Mouse (Mus musculus): ENCODE data around the gene Cers6. TPM values are rescaled to one million over a fixed set of nuclear protein-coding genes. Genes with fewer than 3 reads are reported as not detected.

Cers6 gene
- polyA plus RNA-seq, 1 experiment from 2014 or later = 36.7 TPM

DNA sequence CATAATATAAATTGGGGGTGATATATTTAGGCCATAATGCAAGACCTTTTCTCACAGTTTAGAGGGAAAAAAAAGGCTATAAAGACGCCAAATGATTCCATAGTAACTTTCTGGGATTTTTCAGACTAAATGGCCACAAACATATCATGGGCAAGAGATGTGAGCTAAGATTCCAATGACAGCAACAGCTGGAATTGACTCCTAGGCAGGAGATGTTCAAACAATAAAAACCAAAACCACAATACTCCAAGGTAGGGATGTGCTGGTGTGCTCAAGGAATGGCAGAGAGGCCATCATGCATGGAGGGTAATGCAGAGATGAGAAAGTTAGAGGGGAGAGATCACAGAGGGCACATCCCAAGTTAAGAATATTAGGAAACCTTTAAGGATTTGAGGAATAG is 257.8 kb downstream of the Cers6 start:
- 88% methylated on average over 1 of the region's 1 CpGs for WGBS
- H3K9ac ChIP-seq = no peak overlapping the region

GRCm38 (mm10) chr2:69119718-69120117 is 258.5 kb downstream of the Cers6 start:
- H3K4me1 ChIP-seq = no peaks in the 10 kb centered on the region
- no peak overlapping the region for H3K4me3 ChIP-seq
- H3K9me3 ChIP-seq (replicated peaks) = no peaks in the 10 kb centered on the region; the same call in 1 of the 2 replicates
- H3K36me3 ChIP-seq (ENCODE audit: poor library complexity, severe bottlenecking) = peaks cover 7% of the 10 kb centered on the region; the same call in 1 of the 2 replicates
- H3K4me2 ChIP-seq = no peak overlapping the region
- no peak overlapping the region for H3K27ac ChIP-seq
- no peak overlapping the region for H3K9ac ChIP-seq
- no peaks in the 10 kb centered on the region for H3K27me3 ChIP-seq
- WGBS = 62% methylated on average over 2 of the region's 2 CpGs
- no peak for ATAC-seq

More for the DNA sequence above, 257.8 kb downstream of the Cers6 start:
- H3K36me3 ChIP-seq (ENCODE audit: poor library complexity, severe bottlenecking) = peaks cover 7% of the 10 kb centered on the region; the same call in 1 of the 2 replicates
- ATAC-seq = no peak
- H3K27me3 ChIP-seq = no peaks in the 10 kb centered on the region
- no peaks in the 10 kb centered on the region; the same call in 1 of the 2 replicates for H3K9me3 ChIP-seq (replicated peaks)
- H3K4me3 ChIP-seq = no peak overlapping the region
- no peaks in the 10 kb centered on the region for H3K4me1 ChIP-seq
- H3K4me2 ChIP-seq = no peak overlapping the region
- H3K27ac ChIP-seq = no peak overlapping the region

GRCm38 (mm10) chr2:69121681-69122080 is 260.4 kb downstream of the Cers6 start:
- 81% methylated on average over 4 of the region's 4 CpGs for WGBS
- Histone ChIP-seq H3K27me3 (no peaks in the 10 kb centered on the region), H3K9me3 (replicated peaks) (no peaks in the 10 kb centered on the region), H3K4me2 (no peak overlapping the region), H3K4me1 (0 out of 2 replicates have a peak, but pooled peaks cover 5% of the 10 kb centered on the region), H3K36me3 (ENCODE audit: poor library complexity, severe bottlenecking) (no peaks in the 10 kb centered on the region), H3K4me3 (no peak overlapping the region), H3K27ac (no peak overlapping the region), H3K9ac (no peak overlapping the region)
- no peak for ATAC-seq

GRCm38 (mm10) chr2:69125425-69125824 is 264.2 kb downstream of the Cers6 start:
- Histone ChIP-seq H3K27me3 (no peaks in the 10 kb centered on the region), H3K9me3 (replicated peaks) (no peaks in the 10 kb centered on the region), H3K9ac (no peak overlapping the region), H3K4me1 (peaks cover 11% of the 10 kb centered on the region; the same call in 1 of the 2 replicates), H3K36me3 (ENCODE audit: poor library complexity, severe bottlenecking) (no peaks in the 10 kb centered on the region), H3K27ac (no peak overlapping the region), H3K4me2 (no peak overlapping the region), H3K4me3 (no peak overlapping the region)
- peak; percentile 57; the same call in 1 of the 2 replicates for ATAC-seq
- 43% methylated on average over 3 of the region's 3 CpGs for WGBS

DNA sequence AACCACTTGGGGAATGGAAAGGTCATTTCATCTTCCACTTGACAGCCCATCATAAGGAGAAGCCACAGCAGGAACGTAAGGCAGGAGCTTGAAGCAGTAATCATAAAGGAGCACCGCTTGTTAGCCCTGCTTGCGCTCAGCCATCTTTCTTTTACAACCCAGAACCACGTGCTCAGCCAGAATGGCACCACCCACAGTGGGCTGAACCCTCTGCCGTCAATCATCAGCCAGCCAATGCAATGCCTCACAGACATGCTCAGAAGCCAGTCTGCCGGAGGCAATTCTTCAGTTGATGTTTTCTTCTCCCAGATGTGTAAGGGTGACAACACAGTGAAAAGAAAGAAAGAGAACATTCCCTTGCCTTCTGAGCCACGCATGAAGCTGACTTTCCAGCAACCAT is 267.1 kb downstream of the Cers6 start:
- H3K4me1 ChIP-seq = peaks cover 11% of the 10 kb centered on the region; the same call in 1 of the 2 replicates
- no peaks in the 10 kb centered on the region for H3K27me3 ChIP-seq
- no peak overlapping the region for H3K4me2 ChIP-seq
- no peak overlapping the region for H3K9ac ChIP-seq
- H3K27ac ChIP-seq = no peak overlapping the region
- no peaks in the 10 kb centered on the region for H3K9me3 ChIP-seq (replicated peaks)
- WGBS = 84% methylated on average over 7 of the region's 7 CpGs
- H3K36me3 ChIP-seq (ENCODE audit: poor library complexity, severe bottlenecking) = no peaks in the 10 kb centered on the region
- no peak overlapping the region for H3K4me3 ChIP-seq
- 0 out of 2 replicates have a peak, but pooled peaks have one; percentile 34 for ATAC-seq

DNA sequence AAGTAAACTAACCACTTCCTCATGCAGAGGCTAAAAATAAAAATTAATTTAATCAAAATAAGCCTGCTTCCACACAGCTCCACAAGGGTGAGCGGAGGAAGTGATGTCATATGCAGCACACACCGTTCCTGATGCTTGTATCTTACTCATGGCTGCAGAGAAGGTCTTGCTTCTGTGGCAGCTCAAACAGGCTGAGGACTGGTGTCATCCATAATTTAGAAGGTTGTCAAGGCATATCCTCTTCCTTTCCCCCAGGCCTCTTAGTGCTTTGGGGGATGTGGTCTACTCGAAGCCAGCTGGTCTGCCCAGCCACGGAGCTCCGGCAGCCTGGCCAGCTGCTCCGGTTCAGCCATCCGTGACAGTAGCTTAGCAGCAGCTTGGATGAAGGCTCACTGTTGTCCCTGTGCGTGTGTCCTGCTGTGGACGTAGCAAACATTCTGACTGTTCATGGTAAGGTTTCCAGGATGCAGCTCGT is 267.7 kb downstream of the Cers6 start:
- Histone ChIP-seq H3K9ac (no peak overlapping the region), H3K27me3 (no peaks in the 10 kb centered on the region), H3K9me3 (replicated peaks) (no peaks in the 10 kb centered on the region), H3K4me1 (peaks cover 11% of the 10 kb centered on the region; the same call in 1 of the 2 replicates), H3K36me3 (ENCODE audit: poor library complexity, severe bottlenecking) (no peaks in the 10 kb centered on the region), H3K4me3 (no peak overlapping the region), H3K27ac (no peak overlapping the region), H3K4me2 (no peak overlapping the region)
- 35% methylated on average over 10 of the region's 10 CpGs for WGBS
- peak; percentile 68 for ATAC-seq

DNA sequence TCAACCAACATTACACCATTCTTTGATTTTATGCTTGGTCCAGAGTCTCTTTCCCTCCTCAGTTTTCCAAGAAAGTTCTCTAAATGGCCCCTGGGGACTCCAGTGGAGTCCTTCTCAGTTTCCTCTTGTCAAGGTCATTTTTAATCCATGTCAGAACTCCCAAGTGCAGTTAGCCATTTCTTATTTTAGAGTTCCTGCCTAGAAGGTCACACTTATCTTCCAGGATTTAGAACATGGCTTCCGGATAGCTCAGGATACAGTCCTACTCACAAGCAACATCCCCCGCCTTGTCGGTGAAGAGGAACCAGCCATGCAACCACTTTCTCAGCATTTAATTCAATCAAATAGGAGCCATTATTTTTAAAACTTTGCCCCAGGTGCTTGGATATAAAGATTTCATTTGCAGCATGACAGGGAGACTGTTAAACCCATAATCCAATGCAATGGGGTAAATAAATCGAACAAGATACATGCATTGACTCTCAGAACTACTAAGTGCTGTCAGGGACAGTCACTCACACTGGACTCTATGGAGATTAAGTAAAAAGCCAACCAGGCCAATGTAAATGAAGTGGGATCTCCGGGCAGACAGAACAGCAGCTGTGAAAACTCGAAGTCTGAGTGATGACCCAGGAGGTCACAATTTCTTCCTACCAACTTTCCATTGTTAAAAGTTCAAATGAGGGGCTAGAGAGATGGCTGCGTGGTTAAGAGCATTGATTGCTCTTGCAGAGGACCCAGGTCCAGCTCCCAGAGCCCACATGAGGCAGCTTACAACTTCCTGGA is 268.4 kb downstream of the Cers6 start:
- WGBS = 77% methylated on average over 7 of the region's 7 CpGs
- no peak overlapping the region for H3K4me2 ChIP-seq

GRCm38 (mm10) chr2:69132046-69132445 is 270.8 kb downstream of the Cers6 start:
- WGBS = 78% methylated on average over 3 of the region's 3 CpGs
- Histone ChIP-seq H3K9me3 (replicated peaks) (no peaks in the 10 kb centered on the region), H3K4me1 (peaks cover 6% of the 10 kb centered on the region; the same call in 1 of the 2 replicates), H3K4me3 (no peak overlapping the region), H3K27ac (no peak overlapping the region), H3K27me3 (no peaks in the 10 kb centered on the region), H3K4me2 (no peak overlapping the region), H3K36me3 (ENCODE audit: poor library complexity, severe bottlenecking) (no peaks in the 10 kb centered on the region), H3K9ac (no peak overlapping the region)
- no peak for ATAC-seq

More for the DNA sequence above, 268.4 kb downstream of the Cers6 start:
- no peak overlapping the region for H3K4me3 ChIP-seq
- no peak overlapping the region for H3K27ac ChIP-seq
- H3K27me3 ChIP-seq = no peaks in the 10 kb centered on the region
- H3K36me3 ChIP-seq (ENCODE audit: poor library complexity, severe bottlenecking) = no peaks in the 10 kb centered on the region
- ATAC-seq = no peak
- H3K9ac ChIP-seq = no peak overlapping the region
- H3K9me3 ChIP-seq (replicated peaks) = no peaks in the 10 kb centered on the region
- peaks cover 11% of the 10 kb centered on the region; the same call in 1 of the 2 replicates for H3K4me1 ChIP-seq

GRCm38 (mm10) chr2:69132488-69133040 is 271.3 kb downstream of the Cers6 start:
- Histone ChIP-seq H3K4me2 (no peak overlapping the region), H3K4me3 (no peak overlapping the region), H3K4me1 (peaks cover 6% of the 10 kb centered on the region; the same call in 1 of the 2 replicates), H3K27ac (no peak overlapping the region), H3K9me3 (replicated peaks) (no peaks in the 10 kb centered on the region), H3K36me3 (ENCODE audit: poor library complexity, severe bottlenecking) (no peaks in the 10 kb centered on the region), H3K9ac (no peak overlapping the region), H3K27me3 (no peaks in the 10 kb centered on the region)
- WGBS = 61% methylated on average over 5 of the region's 5 CpGs
- ATAC-seq = no peak

- Histone ChIP-seq H3K27ac (no peak overlapping the region), H3K4me1 (peaks cover 2% of the 10 kb centered on the region; the same call in 1 of the 2 replicates), H3K27me3 (no peaks in the 10 kb centered on the region), H3K9me3 (replicated peaks) (no peaks in the 10 kb centered on the region), H3K36me3 (ENCODE audit: poor library complexity, severe bottlenecking) (no peaks in the 10 kb centered on the region), H3K4me3 (no peak overlapping the region), H3K4me2 (no peak overlapping the region), H3K9ac (no peak overlapping the region)
- WGBS = 96% methylated on average over 1 of the region's 1 CpGs
- ATAC-seq = no peak
These were observed 272.9 kb downstream of the Cers6 start for GRCm38 (mm10) chr2:69134186-69134585.

DNA sequence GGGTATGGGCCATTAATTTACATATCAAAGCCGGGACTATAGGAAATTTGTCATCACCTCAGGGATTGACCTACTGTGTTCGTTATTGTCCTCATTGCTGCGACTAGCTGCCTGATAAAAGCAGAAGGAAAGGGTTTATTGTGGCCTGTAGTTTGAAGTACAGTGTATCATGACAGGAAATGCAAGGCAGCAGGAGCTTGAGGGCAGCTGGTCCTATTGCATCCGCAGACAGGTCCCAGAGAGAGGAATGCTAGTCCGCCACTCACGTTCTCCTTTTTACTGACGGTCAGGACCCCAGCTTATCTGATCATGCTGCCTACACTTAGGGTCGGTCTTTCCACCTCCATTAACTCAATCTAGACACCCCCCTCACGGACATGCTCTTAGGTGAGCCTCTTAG is 273.7 kb downstream of the Cers6 start:
- no peaks in the 10 kb centered on the region for H3K36me3 ChIP-seq (ENCODE audit: poor library complexity, severe bottlenecking)
- H3K9me3 ChIP-seq (replicated peaks) = no peaks in the 10 kb centered on the region
- no peaks in the 10 kb centered on the region for H3K27me3 ChIP-seq
- no peak overlapping the region for H3K9ac ChIP-seq
- no peak overlapping the region for H3K4me3 ChIP-seq
- WGBS = 69% methylated on average over 9 of the region's 9 CpGs
- no peak for ATAC-seq
- no peak overlapping the region for H3K27ac ChIP-seq
- H3K4me2 ChIP-seq = no peak overlapping the region
- H3K4me1 ChIP-seq = no peaks in the 10 kb centered on the region
